Mouse (Mus musculus) cerebellum, adult 2 months (tissue): ENCODE results near the gene Ifna2.

Source experiments
- CTCF ChIP-seq: fragments of 200-500 bp; IDR thresholded peaks from 2 replicates; pipeline ENCODE4 v1.5.1; 2011; ENCODE audit warnings: low read depth, mild to moderate bottlenecking, control low read depth, low read length, moderate library complexity, borderline replicate concordance; ENCODE audit not compliant: insufficient read depth
- POLR2A ChIP-seq: fragments of 200-500 bp; IDR thresholded peaks from 2 replicates; pipeline ENCODE4 v1.6.1; 2011; ENCODE audit warnings: low read length, control low read depth, borderline replicate concordance; ENCODE audit not compliant: insufficient read depth

DNA sequence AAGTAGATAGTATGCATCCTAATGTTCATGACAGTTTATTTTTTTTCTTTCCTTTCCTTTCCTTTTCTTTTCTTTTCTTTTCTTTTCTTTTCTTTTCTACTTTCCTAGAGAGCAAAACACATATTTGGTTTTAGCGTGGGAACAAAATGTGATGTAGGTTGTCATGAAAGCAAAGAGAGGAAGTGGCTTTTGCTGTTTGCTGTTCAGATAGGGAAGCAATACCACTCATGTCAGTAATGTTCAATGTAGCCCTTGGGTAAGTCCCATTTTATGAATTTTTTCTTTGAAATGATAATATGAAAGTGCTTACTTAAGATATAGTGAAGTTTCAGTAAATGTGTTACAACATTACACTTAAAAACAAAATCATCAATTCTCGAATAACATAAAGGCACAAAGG is 9.7 kb upstream of the Ifna2 start:
- TF ChIP-seq CTCF (no peak), POLR2A (no peak)
